Mouse (Mus musculus): ENCODE measurements around the gene A930018P22Rik.
"Not testable (repeated sequence)": the region's sequence is repeated elsewhere in the genome, so short reads cannot be mapped to it uniquely, and the experiment has no call there.

DNA sequence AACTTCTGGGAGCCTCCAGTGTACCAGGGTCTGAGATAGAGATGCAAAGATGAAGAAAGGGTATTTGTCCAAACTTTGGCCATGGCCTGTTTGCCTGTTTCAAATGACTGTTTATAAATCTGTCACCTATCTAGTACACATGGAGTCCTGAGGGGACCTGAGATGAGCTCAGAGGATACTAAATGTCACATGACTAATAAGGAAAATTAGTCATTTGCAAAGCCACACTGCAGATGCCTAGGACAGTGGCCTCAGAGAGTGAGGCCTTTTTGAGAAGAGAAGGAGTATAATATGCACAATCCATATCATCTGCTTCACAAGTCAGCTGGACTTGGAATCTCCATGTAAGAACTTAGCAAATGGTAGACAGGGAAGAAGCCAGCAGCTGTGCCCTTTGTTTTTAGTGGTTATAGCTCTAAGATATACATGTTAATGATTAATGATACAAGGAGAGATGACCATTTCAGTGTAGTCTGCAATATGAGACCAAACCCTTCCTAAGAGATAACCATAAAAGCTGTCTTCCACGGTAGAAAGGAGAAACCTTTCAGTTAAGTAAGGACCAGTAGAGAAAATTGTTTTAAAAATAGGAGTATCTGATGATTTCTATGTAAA is 41.0 kb upstream of the A930018P22Rik start:
- not testable (repeated sequence) for TF ChIP-seq CTCF (IDR thresholded peaks at IDR 0.05; ENCODE audit: borderline replicate concordance, insufficient read depth, low read length); POLR2A (IDR thresholded peaks at IDR 0.05; ENCODE audit: low read depth, low read length)

Measured in embryonic fibroblast, embryonic 13.5 days (primary cell).